Mouse (Mus musculus): ENCODE results near the gene Xylt1.

Xylt1 gene

GRCm38 (mm10) chr7:117521369-117521768 is 140.6 kb downstream of the Xylt1 start:
- DNase-seq: peak; percentile 32 to 35

- DNase-seq: no peak
Measured at GRCm38 (mm10) chr7:117522092-117522635, 141.4 kb downstream of the Xylt1 start.

GRCm38 (mm10) chr7:117524430-117525214 is 143.8 kb downstream of the Xylt1 start:
- DNase-seq: no peak

- DNase-seq: no peak
Measured at GRCm38 (mm10) chr7:117525678-117526077, 144.9 kb downstream of the Xylt1 start.

GRCm38 (mm10) chr7:117526570-117526969 is 145.8 kb downstream of the Xylt1 start:
- no peak for DNase-seq

GRCm38 (mm10) chr7:117529787-117530655 is 149.2 kb downstream of the Xylt1 start:
- DNase-seq: peak; percentile 26 to 30

GRCm38 (mm10) chr7:117532651-117533050 is 151.9 kb downstream of the Xylt1 start:
- no peak for DNase-seq

- no peak for DNase-seq
Measured at GRCm38 (mm10) chr7:117533164-117533563, 152.4 kb downstream of the Xylt1 start.

- DNase-seq: no peak
Measured at GRCm38 (mm10) chr7:117539931-117540330, 159.2 kb downstream of the Xylt1 start.

- DNase-seq: no peak
Measured at GRCm38 (mm10) chr7:117540413-117540812, 159.6 kb downstream of the Xylt1 start.

- no peak for DNase-seq
Measured at GRCm38 (mm10) chr7:117541056-117541455, 160.3 kb downstream of the Xylt1 start.

GRCm38 (mm10) chr7:117541681-117542080 is 160.9 kb downstream of the Xylt1 start:
- no peak for DNase-seq

- DNase-seq: no peak
Measured at GRCm38 (mm10) chr7:117543041-117543440, 162.3 kb downstream of the Xylt1 start.

GRCm38 (mm10) chr7:117544126-117544525 is 163.3 kb downstream of the Xylt1 start:
- DNase-seq: no peak

GRCm38 (mm10) chr7:117548301-117548700 is 167.5 kb downstream of the Xylt1 start:
- no peak for DNase-seq

- DNase-seq: no peak
Measured at GRCm38 (mm10) chr7:117550916-117551549, 170.3 kb downstream of the Xylt1 start.

- DNase-seq: no peak
Measured at GRCm38 (mm10) chr7:117553228-117553627, 172.4 kb downstream of the Xylt1 start.

- no peak for DNase-seq
Measured at GRCm38 (mm10) chr7:117555735-117556134, 175.0 kb downstream of the Xylt1 start.

- no peak for DNase-seq
Measured at GRCm38 (mm10) chr7:117558166-117558565, 177.4 kb downstream of the Xylt1 start.

- peak in 1 of 2 experiments; percentile 16 for DNase-seq
Measured at GRCm38 (mm10) chr7:117559051-117559450, 178.3 kb downstream of the Xylt1 start.

GRCm38 (mm10) chr7:117563939-117564499 is 183.2 kb downstream of the Xylt1 start:
- no peak for DNase-seq

GRCm38 (mm10) chr7:117564627-117565026 is 183.8 kb downstream of the Xylt1 start:
- no peak for DNase-seq

- DNase-seq: peak; percentile 35 to 39
Measured at GRCm38 (mm10) chr7:117566115-117566514, 185.3 kb downstream of the Xylt1 start.
